Mouse (Mus musculus) urinary bladder, postnatal 36 days (tissue): ENCODE data around the gene Pip5k1b.

Experiments used
- DNase-seq, 2 experiments: peaks; one replicate each; pipeline ENCODE4 v3.0.0; 2022; ENCODE audit warnings: low spot score in 2 of 2, mixed read lengths in 1 of 2

Gene Pip5k1b

DNA sequence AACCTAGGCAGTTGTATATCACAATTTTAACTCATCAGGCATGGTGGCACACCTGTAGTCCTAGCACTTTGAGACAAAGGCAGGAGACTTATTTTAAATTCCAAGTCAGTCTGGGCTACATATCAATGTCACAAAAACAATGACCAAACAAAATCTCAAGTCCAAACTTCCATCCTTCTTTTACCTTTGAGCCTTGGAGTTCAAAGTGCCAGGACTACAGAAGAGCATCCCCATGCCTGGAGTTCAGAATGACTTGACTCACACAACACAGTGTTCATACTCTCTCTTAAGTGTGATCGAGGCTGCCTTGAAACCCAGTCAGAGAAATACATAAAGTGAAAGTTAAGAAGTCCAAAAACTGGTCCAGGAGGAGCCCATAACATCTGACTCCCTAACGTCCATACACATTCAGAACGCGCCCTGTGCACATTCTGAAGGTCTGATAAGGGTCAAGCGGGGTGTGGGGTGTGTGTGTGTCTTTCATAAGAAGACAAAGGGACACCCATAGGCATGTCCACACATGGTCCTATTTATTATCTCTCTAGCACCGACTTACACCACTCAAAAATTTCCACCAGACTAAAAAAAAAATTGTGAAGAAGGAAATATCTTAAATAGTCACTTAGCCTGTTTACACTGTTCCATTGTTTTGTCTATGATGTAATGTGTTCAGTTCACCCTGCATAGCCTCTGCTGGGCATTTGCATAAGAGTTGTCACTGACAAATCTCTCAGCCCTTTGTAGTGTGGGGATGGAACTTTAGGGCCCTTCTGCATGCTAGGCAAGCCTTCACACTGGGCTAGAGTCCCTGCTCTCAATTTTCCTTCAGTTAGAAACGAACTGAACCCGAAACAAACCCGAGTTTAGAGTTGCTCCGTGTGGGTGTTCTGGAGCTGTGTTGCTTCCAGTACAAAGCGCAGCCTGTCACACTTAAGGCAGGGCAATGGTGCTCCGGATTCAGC is 296.0 kb downstream of the Pip5k1b start:
- DNase-seq, result no peak

DNA sequence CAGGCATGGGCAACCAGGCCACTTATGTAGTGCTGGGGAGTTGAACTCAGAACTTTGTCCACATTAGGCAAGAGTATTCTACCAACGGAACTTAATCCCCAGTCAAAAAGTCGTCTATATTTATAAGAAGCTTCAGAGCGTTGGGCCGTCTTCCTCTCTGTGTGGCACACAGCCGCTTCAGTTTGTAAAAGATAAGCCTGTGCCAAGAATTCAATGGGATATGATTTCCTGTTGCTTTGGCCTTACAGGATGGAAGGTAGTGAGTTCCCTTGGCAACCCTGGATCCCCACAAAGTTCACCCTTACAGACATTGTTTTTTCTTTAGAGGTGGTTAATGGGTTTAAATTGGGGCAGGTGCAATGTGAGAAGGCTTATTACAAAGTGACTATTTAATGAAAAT is 297.3 kb downstream of the Pip5k1b start:
- no peak for DNase-seq

DNA sequence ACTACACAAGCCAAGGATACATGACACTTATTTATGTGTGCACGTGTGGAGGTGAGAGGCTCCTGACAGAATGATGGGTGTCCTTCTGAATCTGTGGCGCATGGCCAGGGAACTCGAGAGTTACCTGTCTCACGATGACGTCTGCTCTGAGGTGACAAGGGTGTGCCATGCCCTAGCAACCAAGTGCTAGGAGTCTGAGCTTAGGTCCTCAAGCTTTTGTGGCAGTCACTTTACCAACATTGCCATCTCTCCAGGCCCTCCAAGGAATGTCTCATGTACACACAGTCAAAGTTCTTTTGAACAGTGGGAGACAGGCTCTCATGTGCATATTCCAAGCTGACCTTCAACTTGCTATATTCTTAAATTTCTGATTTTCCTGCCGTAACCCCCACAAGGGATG is 297.7 kb downstream of the Pip5k1b start:
- no peak for DNase-seq

DNA sequence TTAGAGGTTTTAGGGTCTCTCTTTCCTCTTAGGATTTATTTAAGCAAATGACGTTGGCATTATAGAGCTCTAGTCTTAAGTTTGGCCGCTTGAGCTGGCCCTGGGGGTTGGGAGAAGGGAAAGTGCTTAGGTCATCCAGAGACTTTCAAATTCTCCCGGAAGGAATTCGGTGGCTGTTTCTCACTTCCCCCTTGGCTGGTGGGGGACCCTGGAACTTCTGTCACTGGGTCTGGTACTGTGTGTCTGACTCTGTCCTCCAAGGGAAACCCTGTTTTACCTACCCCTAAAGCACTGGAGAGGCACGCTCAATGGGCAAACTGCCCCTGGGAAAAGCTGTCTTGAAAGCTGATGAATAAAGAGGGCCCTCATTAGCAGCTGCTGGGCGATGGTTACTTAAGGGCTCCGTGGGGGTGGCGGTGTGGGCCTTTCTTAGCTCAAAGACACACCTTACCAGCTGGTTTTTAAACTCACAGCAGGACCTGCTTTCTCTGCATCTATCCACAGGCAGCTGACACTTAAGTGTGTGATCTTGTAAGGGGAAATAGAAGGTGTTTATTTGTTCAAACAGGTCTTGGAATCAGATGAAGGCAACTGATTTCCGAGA is 301.9 kb downstream of the Pip5k1b start:
- no peak for DNase-seq

DNA sequence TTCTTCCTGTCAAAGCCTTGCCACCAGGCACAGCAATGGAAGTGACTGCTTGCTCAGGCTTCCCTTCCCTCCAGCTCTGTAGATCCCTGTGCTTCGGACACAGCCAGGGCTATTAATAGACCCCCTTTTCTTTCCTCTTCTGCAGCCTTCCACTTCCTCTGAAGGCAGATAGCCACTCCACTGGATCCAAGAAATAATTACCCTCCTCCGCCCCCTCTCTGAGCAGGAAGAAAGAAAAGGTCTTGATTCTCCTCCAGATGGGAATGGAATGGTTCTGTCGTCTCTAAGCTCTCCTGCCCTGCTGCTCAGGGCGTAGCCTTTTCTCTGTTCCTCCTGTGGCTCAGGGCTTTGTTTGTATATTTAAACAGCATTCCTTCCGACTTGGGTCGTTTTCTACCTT is 303.8 kb downstream of the Pip5k1b start:
- no peak for DNase-seq
